Mouse (Mus musculus) CH12.LX (cell line): ENCODE data around the gene Qrfp.

Experiments
- E2F4 ChIP-seq: IDR thresholded peaks from 2 replicates; pipeline ENCODE4 v1.6.1; 2011; ENCODE audit warnings: low read depth, low read length, improper control_type of control experiment; ENCODE audit not compliant: insufficient replicate concordance
- HCFC1 ChIP-seq: IDR thresholded peaks from 2 replicates; pipeline ENCODE4 v1.6.1; 2012; ENCODE audit warnings: low read depth, mild to moderate bottlenecking, inconsistent platforms, low read length, improper control_type of control experiment
- MAX ChIP-seq: IDR thresholded peaks from 2 replicates; pipeline ENCODE4 v1.6.1; 2011; ENCODE audit warnings: low read length, improper control_type of control experiment
- POLR2A ChIP-seq: IDR thresholded peaks from 2 replicates; pipeline ENCODE4 v1.6.1; 2011; ENCODE audit warnings: low read depth, mild to moderate bottlenecking, improper control_type of control experiment, low read length

GRCm38 (mm10) chr2:31850141-31850540, 39.8 kb upstream of the Qrfp start:
- no peak for TF ChIP-seq HCFC1
- no peak for TF ChIP-seq E2F4
- TF ChIP-seq POLR2A, result no peak
- no peak for TF ChIP-seq MAX
